Mouse (Mus musculus) hindbrain, embryonic 11.5 days (tissue): Measurements from ENCODE around the gene Limch1. TPM values are rescaled to one million over a fixed set of nuclear protein-coding genes. Genes with fewer than 3 reads are reported as not detected.

Experiments used
- ATAC-seq: fragments of 200-750 bp; cut with Nextera tagmentation; 2 replicates; pipeline ENCODE4 v1.8.0; 2017; ENCODE audit warnings: mild to moderate bottlenecking, moderate TSS enrichment, moderate library complexity; ENCODE audit not compliant: low FRiP score
- DNase-seq: peaks from one replicate; pipeline ENCODE4 v3.0.0-alpha.2; 2015; ENCODE audit warnings: low spot score
- H3K27ac ChIP-seq: fragments of 300-500 bp; sonication (generic); 2 replicates; pipeline ENCODE4 v1.5.1; 2014; ENCODE audit warnings: mild to moderate bottlenecking, low read depth, low read length
- H3K27me3 ChIP-seq: fragments of 300-500 bp; sonication (generic); 2 replicates; pipeline ENCODE4 v1.6.1; 2014; ENCODE audit warnings: mild to moderate bottlenecking, low read length, moderate library complexity, mixed read lengths; ENCODE audit not compliant: control insufficient read depth, insufficient read depth
- H3K36me3 ChIP-seq: fragments of 300-500 bp; sonication (generic); 2 replicates; pipeline ENCODE4 v1.6.1; 2014; ENCODE audit warnings: mild to moderate bottlenecking, low read length, moderate library complexity, mixed read lengths; ENCODE audit not compliant: control insufficient read depth, insufficient read depth
- H3K4me1 ChIP-seq: fragments of 300-500 bp; sonication (generic); replicated peaks from 2 replicates; pipeline ENCODE4 v1.6.1; 2014; ENCODE audit warnings: low read length, mixed read lengths; ENCODE audit not compliant: control insufficient read depth, insufficient read depth
- H3K4me2 ChIP-seq: fragments of 300-500 bp; sonication (generic); replicated peaks from 2 replicates; pipeline ENCODE4 v1.6.1; 2014; ENCODE audit warnings: mild to moderate bottlenecking, low read depth, low read length
- H3K4me3 ChIP-seq: fragments of 300-500 bp; sonication (generic); 2 replicates; pipeline ENCODE4 v1.5.1; 2014; ENCODE audit warnings: low read depth, low read length
- H3K9ac ChIP-seq: fragments of 300-500 bp; sonication (generic); 2 replicates; pipeline ENCODE4 v1.6.1; 2014; ENCODE audit warnings: low read depth, low read length
- H3K9me3 ChIP-seq: fragments of 300-500 bp; sonication (generic); 2 replicates; pipeline ENCODE4 v1.6.1; 2016; ENCODE audit warnings: low read length; ENCODE audit not compliant: control insufficient read depth
- WGBS: fragments of 180-500 bp; shearing (Covaris S2); extraction: QIAGEN DNeasy Blood & Tissue Kit; methylation state at CpG from one replicate; pipeline ENCODE4 v1.1.7; 2014; 5-methylcytosine and 5-hydroxymethylcytosine counted together
- polyA plus RNA-seq: library from polyadenylated mRNA; unstranded; fragments of >200 nt; fragmentation: Nextera tagmentation; extraction: Ambion mirVana; gene quantifications from 2 replicates; pipeline ENCODE4 v1.2.1, GENCODE M21; 2014

Gene Limch1
- polyA plus RNA-seq, 1 experiment from 2014 or later = 81.7 TPM

- DNase-seq = peak; percentile 51
- 0 out of 2 replicates have a peak, but pooled peaks have one; percentile 47 for ATAC-seq
- Histone ChIP-seq H3K4me1 (peaks cover 4% of the 10 kb centered on the region; the same call in 1 of the 2 replicates), H3K36me3 (no peaks in the 10 kb centered on the region), H3K9ac (no peak overlapping the region), H3K27me3 (no peaks in the 10 kb centered on the region), H3K4me3 (no peak overlapping the region), H3K27ac (peak overlapping the region; percentile 17; the same call in 1 of the 2 replicates), H3K4me2 (0 out of 2 replicates have a peak overlapping the region, but pooled peaks have one; percentile 3), H3K9me3 (no peaks in the 10 kb centered on the region)
- WGBS = 6% methylated on average over 9 of the region's 9 CpGs
Measured at GRCm38 (mm10) chr5:66800243-66800642, 54.6 kb downstream of the Limch1 start.

GRCm38 (mm10) chr5:66800977-66801376 lies 55.4 kb downstream of the Limch1 start:
- Histone ChIP-seq H3K4me1 (peaks cover 4% of the 10 kb centered on the region; the same call in 1 of the 2 replicates), H3K36me3 (no peaks in the 10 kb centered on the region), H3K27me3 (no peaks in the 10 kb centered on the region), H3K9me3 (no peaks in the 10 kb centered on the region), H3K4me3 (no peak overlapping the region), H3K9ac (no peak overlapping the region), H3K4me2 (no peak overlapping the region), H3K27ac (no peak overlapping the region)
- no peak for ATAC-seq
- DNase-seq = no peak
- WGBS = 84% methylated on average over 6 of the region's 6 CpGs

DNA sequence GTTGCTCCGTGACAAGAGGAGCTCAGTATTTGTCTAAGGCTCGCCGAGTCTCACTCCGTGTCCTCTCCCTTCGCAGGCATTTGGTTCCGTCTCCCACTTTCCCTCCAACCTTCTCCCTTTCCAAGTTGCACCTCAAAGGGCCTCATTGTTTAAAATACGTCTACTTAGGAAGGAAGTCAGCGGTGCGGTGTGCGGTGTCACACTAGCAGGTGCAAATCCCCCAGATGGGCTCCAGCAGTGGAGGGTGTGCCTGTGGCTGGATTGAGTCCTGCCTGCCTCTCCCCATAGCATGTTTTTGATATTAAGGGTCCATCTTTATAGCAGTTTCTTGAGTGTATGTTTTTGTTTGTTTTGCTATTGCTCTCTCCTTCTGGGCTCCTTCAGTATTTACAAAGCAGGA lies 56.6 kb downstream of the Limch1 start:
- H3K4me1 ChIP-seq = peaks cover 4% of the 10 kb centered on the region
- WGBS = 70% methylated on average over 10 of the region's 10 CpGs

DNA sequence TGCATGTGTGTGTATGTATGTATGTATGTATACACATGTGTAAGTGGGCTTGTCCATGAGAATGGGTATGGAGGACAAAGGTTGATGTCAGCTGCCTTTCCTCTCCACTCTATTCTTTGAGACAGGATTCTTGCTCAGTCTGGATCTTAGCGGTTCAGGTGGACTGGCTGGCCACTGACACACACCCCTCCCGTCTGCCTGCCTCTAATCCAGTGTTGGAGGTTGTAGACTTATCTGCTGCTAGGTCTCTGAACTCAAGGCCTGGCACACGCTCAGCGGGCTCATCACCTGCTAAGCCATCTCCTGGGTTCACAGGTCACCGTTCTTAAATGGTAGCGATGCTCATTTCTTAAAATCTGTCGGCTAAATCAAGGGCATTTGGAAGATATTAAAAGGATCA lies 60.7 kb downstream of the Limch1 start:
- 75% methylated on average over 7 of the region's 7 CpGs for WGBS
- H3K9ac ChIP-seq = 0 out of 2 replicates have a peak overlapping the region, but pooled peaks have one; percentile 27
- no peaks in the 10 kb centered on the region for H3K36me3 ChIP-seq
- 0 out of 2 replicates have a peak overlapping the region, but pooled peaks have one; percentile 24 for H3K27ac ChIP-seq
- no peak for DNase-seq
- H3K4me3 ChIP-seq = no peak overlapping the region
- no peaks in the 10 kb centered on the region for H3K27me3 ChIP-seq
- no peak for ATAC-seq
- no peaks in the 10 kb centered on the region for H3K9me3 ChIP-seq
- H3K4me2 ChIP-seq = no peak overlapping the region
- no peaks in the 10 kb centered on the region; the same call in 1 of the 2 replicates for H3K4me1 ChIP-seq

More for the DNA sequence above, 56.6 kb downstream of the Limch1 start:
- no peak for DNase-seq
- no peak overlapping the region for H3K27ac ChIP-seq
- no peak overlapping the region for H3K4me3 ChIP-seq
- H3K36me3 ChIP-seq = no peaks in the 10 kb centered on the region
- H3K9ac ChIP-seq = no peak overlapping the region
- H3K9me3 ChIP-seq = no peaks in the 10 kb centered on the region
- H3K4me2 ChIP-seq = no peak overlapping the region
- no peaks in the 10 kb centered on the region for H3K27me3 ChIP-seq
- no peak for ATAC-seq

GRCm38 (mm10) chr5:66807737-66808136 lies 62.1 kb downstream of the Limch1 start:
- WGBS = 89% methylated on average over 6 of the region's 6 CpGs
- Histone ChIP-seq H3K4me1 (no peaks in the 10 kb centered on the region; the same call in 1 of the 2 replicates), H3K9ac (no peak overlapping the region), H3K4me3 (no peak overlapping the region), H3K4me2 (no peak overlapping the region), H3K27me3 (no peaks in the 10 kb centered on the region), H3K36me3 (no peaks in the 10 kb centered on the region), H3K9me3 (no peaks in the 10 kb centered on the region), H3K27ac (no peak overlapping the region)
- DNase-seq (no peak), ATAC-seq (no peak)

DNA sequence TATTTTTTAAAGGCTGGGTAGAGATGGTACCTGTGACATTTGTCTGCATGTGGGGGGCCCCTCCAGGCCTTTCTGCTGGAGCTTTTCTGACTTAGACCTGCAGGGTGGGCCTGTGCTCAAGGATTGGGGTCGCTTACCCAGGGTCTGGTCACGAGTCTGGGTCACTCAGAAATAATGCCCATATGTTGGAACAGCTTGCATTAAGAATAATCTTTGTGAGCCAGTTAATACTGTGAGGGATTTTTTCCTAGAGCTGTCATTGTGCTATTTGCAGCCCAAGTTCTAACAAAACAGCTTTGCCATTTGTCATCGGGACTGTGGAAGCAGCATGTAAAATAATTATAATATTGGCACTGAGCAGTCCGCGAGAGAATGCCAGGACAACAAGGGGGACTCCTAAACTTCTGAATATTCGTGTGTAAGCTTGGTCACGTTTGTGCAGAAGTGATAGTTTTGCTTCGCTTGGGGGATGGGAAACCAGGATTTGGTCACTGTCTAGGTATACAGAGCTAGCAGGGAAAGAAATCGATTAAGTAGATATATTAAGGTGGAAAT lies 63.5 kb downstream of the Limch1 start:
- H3K27ac ChIP-seq = no peak overlapping the region
- H3K4me3 ChIP-seq = no peak overlapping the region
- H3K4me1 ChIP-seq = no peaks in the 10 kb centered on the region; the same call in 1 of the 2 replicates
- H3K27me3 ChIP-seq = no peaks in the 10 kb centered on the region
- WGBS = 75% methylated on average over 9 of the region's 9 CpGs
- no peaks in the 10 kb centered on the region for H3K36me3 ChIP-seq
- no peak overlapping the region for H3K4me2 ChIP-seq
- no peak overlapping the region for H3K9ac ChIP-seq
- no peak for ATAC-seq
- H3K9me3 ChIP-seq = no peaks in the 10 kb centered on the region
- no peak for DNase-seq

GRCm38 (mm10) chr5:66810396-66810795 lies 64.8 kb downstream of the Limch1 start:
- no peaks in the 10 kb centered on the region for H3K9me3 ChIP-seq
- H3K27ac ChIP-seq = no peak overlapping the region
- DNase-seq = no peak
- no peaks in the 10 kb centered on the region for H3K36me3 ChIP-seq
- WGBS = 60% methylated on average over 2 of the region's 2 CpGs
- no peak for ATAC-seq
- no peaks in the 10 kb centered on the region; the same call in 1 of the 2 replicates for H3K4me1 ChIP-seq
- H3K27me3 ChIP-seq = no peaks in the 10 kb centered on the region
- H3K4me2 ChIP-seq = no peak overlapping the region
- H3K4me3 ChIP-seq = no peak overlapping the region
- H3K9ac ChIP-seq = no peak overlapping the region

DNA sequence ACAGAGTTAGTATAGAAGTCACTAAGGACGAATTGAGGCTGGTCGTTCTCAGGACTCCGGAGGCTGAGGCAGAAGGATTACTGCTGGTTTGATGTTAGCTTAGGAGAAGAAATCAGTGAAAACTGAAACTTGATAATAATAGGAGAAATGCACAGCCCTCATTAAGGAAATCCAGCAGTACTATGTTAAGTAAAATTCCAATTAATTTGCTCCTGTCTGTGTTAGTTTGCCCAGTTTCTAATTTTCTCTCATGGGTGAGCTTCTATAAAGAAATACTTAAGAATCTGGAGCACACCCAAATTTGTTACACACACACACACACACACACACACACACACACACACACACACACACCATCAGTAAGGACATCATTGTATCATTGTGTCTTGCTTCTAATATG lies 69.0 kb downstream of the Limch1 start:
- no peak for DNase-seq

DNA sequence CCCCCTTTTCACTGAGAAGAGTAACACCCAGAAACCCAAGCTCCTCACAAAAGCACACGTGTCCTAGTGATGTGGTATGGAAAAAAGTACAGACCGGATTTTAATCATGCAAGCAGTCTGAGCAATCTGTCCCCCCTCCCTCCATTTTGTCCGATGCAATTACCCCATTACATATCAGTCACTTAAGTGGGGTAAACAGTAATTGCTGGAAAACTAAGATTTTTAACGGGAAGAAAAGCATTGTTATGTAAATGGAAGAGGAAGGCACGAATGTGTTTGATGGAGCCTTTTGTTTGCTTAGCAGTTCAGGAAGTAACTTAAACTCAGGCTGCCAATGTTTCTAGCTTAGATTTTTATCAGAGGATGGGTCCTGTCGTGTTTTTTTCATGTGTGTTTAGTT lies 70.2 kb downstream of the Limch1 start:
- Histone ChIP-seq H3K4me2 (no peak overlapping the region), H3K9me3 (no peaks in the 10 kb centered on the region), H3K27me3 (no peaks in the 10 kb centered on the region), H3K4me3 (no peak overlapping the region), H3K27ac (no peak overlapping the region), H3K36me3 (no peaks in the 10 kb centered on the region), H3K9ac (no peak overlapping the region), H3K4me1 (0 out of 2 replicates have a peak, but pooled peaks cover 3% of the 10 kb centered on the region)
- 33% methylated on average over 6 of the region's 6 CpGs for WGBS
- DNase-seq = no peak
- ATAC-seq = no peak

More for the DNA sequence above, 69.0 kb downstream of the Limch1 start:
- Histone ChIP-seq H3K9ac (no peak overlapping the region), H3K36me3 (no peaks in the 10 kb centered on the region), H3K9me3 (no peaks in the 10 kb centered on the region), H3K27ac (no peak overlapping the region), H3K27me3 (no peaks in the 10 kb centered on the region), H3K4me1 (0 out of 2 replicates have a peak, but pooled peaks cover 3% of the 10 kb centered on the region), H3K4me2 (no peak overlapping the region), H3K4me3 (no peak overlapping the region)
- no peak for ATAC-seq
- 87% methylated on average over 3 of the region's 3 CpGs for WGBS
